Mouse (Mus musculus) E14TG2a.4 (cell line): Measurements from ENCODE around the gene Marveld2.

Experiments
- CTCF ChIP-seq: conservative IDR thresholded peaks from 2 replicates; pipeline ENCODE4 v1.5.1; 2014; ENCODE audit warnings: low read length
- NANOG ChIP-seq: IDR thresholded peaks from 2 replicates; pipeline ENCODE4 v1.6.1; 2014; ENCODE audit warnings: borderline replicate concordance, low read length, mixed read lengths
- POU5F1 ChIP-seq: IDR thresholded peaks from 2 replicates; pipeline ENCODE4 v1.6.1; 2014; ENCODE audit warnings: low read length, borderline replicate concordance

DNA sequence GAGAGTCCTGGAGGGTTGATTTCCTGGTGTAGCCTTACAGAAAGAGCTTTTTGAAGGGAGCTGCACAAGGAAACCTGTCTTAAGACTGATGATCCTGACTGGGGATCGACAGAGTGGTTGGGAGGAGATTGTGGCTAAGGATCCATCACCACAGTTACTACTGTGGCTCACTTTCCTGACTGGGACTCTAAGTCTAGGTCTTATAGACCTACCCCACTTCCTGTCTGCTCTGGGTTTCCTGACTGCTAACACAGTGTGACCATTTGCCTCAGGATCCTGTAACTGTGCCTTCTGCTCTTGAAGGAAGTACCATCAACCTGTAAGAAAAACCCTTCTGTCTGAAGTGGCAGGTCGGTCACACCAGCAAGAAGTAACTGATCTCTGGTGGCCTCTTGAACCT lies 46.1 kb downstream of the Marveld2 start:
- TF ChIP-seq CTCF (no peak), NANOG (no peak), POU5F1 (no peak)
